Mouse (Mus musculus) thymus, postnatal 25 days (tissue): ENCODE measurements around the gene B4galt1.

Experiments used
- DNase-seq: peaks from one replicate; pipeline ENCODE4 v3.0.0; 2022

Gene B4galt1

GRCm38 (mm10) chr4:40759876-40760275 is 93.9 kb downstream of the B4galt1 start:
- DNase-seq, result peak; percentile 20

- peak; percentile 97 for DNase-seq
Measured at GRCm38 (mm10) chr4:40757780-40758420, 95.9 kb downstream of the B4galt1 start, which contains the start of gene Smu1. Smu1 (minus strand) TSS chr4:40757923.

- DNase-seq, result no peak
Measured at GRCm38 (mm10) chr4:40757157-40757779, 96.5 kb downstream of the B4galt1 start.
